Mouse (Mus musculus): ENCODE measurements around the gene Mettl25.

Gene Mettl25

GRCm38 (mm10) chr10:105840928-105841888 is at the start of gene Mettl25, which contains the start of gene Ccdc59:
Mettl25 (minus strand) TSS chr10:105841380.
Ccdc59 (plus strand) TSS chr10:105841067.
- DNase-seq (ENCODE audit: low read depth, low spot score): peak; percentile 94

GRCm38 (mm10) chr10:105867312-105867711 is 26.1 kb upstream of the Mettl25 start:
- peak; percentile 12 for DNase-seq (ENCODE audit: low read depth, low spot score)

- no peak for DNase-seq (ENCODE audit: low read depth, low spot score)
Observed at GRCm38 (mm10) chr10:105851136-105851535, 10.0 kb upstream of the Mettl25 start.

GRCm38 (mm10) chr10:105850286-105850685 is 9.1 kb upstream of the Mettl25 start:
- no peak for DNase-seq (ENCODE audit: low read depth, low spot score)

GRCm38 (mm10) chr10:105842574-105842973 is 1.4 kb upstream of the Mettl25 start:
- DNase-seq (ENCODE audit: low read depth, low spot score): no peak

GRCm38 (mm10) chr10:105834627-105835228 is 6.5 kb downstream of the Mettl25 start:
- DNase-seq (ENCODE audit: low read depth, low spot score): no peak

- no peak for DNase-seq (ENCODE audit: low read depth, low spot score)
Observed at GRCm38 (mm10) chr10:105806259-105807010, 34.7 kb downstream of the Mettl25 start.

GRCm38 (mm10) chr10:105803461-105803860 is 37.7 kb downstream of the Mettl25 start:
- no peak for DNase-seq (ENCODE audit: low read depth, low spot score)

GRCm38 (mm10) chr10:105802132-105802531 is 39.0 kb downstream of the Mettl25 start:
- no peak for DNase-seq (ENCODE audit: low read depth, low spot score)

- DNase-seq (ENCODE audit: low read depth, low spot score): no peak
Observed at GRCm38 (mm10) chr10:105801147-105801546, 40.0 kb downstream of the Mettl25 start.

- DNase-seq (ENCODE audit: low read depth, low spot score): no peak
Observed at GRCm38 (mm10) chr10:105797250-105797924, 43.8 kb downstream of the Mettl25 start.

GRCm38 (mm10) chr10:105793776-105794552 is 47.2 kb downstream of the Mettl25 start:
- no peak for DNase-seq (ENCODE audit: low read depth, low spot score)

GRCm38 (mm10) chr10:105788744-105789486 is 52.3 kb downstream of the Mettl25 start:
- DNase-seq (ENCODE audit: low read depth, low spot score): no peak

- no peak for DNase-seq (ENCODE audit: low read depth, low spot score)
Observed at GRCm38 (mm10) chr10:105783766-105784165, 57.4 kb downstream of the Mettl25 start.

GRCm38 (mm10) chr10:105774382-105774781 is 66.8 kb downstream of the Mettl25 start:
- peak; percentile 67 for DNase-seq (ENCODE audit: low read depth, low spot score)

- DNase-seq (ENCODE audit: low read depth, low spot score): no peak
Observed at GRCm38 (mm10) chr10:105772821-105773302, 68.3 kb downstream of the Mettl25 start.

- DNase-seq (ENCODE audit: low read depth, low spot score): no peak
Observed at GRCm38 (mm10) chr10:105763959-105764358, 77.2 kb downstream of the Mettl25 start.

GRCm38 (mm10) chr10:105760460-105760859 is 80.7 kb downstream of the Mettl25 start:
- no peak for DNase-seq (ENCODE audit: low read depth, low spot score)

GRCm38 (mm10) chr10:105760046-105760445 is 81.1 kb downstream of the Mettl25 start:
- DNase-seq (ENCODE audit: low read depth, low spot score): no peak

All from brain, embryonic 18.5 days (tissue).